Mouse (Mus musculus) heart, postnatal 0 days (tissue): ENCODE results near the gene Il17re. TPM values are rescaled to one million over a fixed set of nuclear protein-coding genes. Genes with fewer than 3 reads are reported as not detected.

ENCODE experiments used
- ATAC-seq: fragments of 200-750 bp; cut with Nextera tagmentation; 2 replicates; pipeline ENCODE4 v1.8.0; 2017; ENCODE audit warnings: low read depth, moderate number of reproducible peaks, moderate library complexity; ENCODE audit not compliant: insufficient read depth
- DNase-seq: peaks from one replicate; pipeline ENCODE4 v3.0.0-alpha.2; 2016; ENCODE audit warnings: low spot score
- H3K27ac ChIP-seq: fragments of 300-500 bp; sonication (generic); 2 replicates; pipeline ENCODE4 v1.5.1; 2014; ENCODE audit warnings: low read depth, mild to moderate bottlenecking
- H3K27me3 ChIP-seq: fragments of 300-500 bp; sonication (generic); 2 replicates; pipeline ENCODE4 v1.6.1; 2014; ENCODE audit warnings: low read length, mixed read lengths; ENCODE audit not compliant: control insufficient read depth, insufficient read depth
- H3K36me3 ChIP-seq: fragments of 300-500 bp; sonication (generic); replicated peaks from 2 replicates; pipeline ENCODE4 v1.6.1; 2014; ENCODE audit warnings: low read length, mixed read lengths; ENCODE audit not compliant: control insufficient read depth, insufficient read depth
- H3K4me1 ChIP-seq: fragments of 300-500 bp; sonication (generic); 2 replicates; pipeline ENCODE4 v1.6.1; 2014; ENCODE audit warnings: antibody characterized with exemption; ENCODE audit not compliant: control insufficient read depth, insufficient read depth
- H3K4me2 ChIP-seq: fragments of 300-500 bp; sonication (generic); 2 replicates; pipeline ENCODE4 v1.6.1; 2014; ENCODE audit warnings: low read depth, mild to moderate bottlenecking, low read length, moderate library complexity
- H3K4me3 ChIP-seq: fragments of 300-500 bp; sonication (generic); 2 replicates; pipeline ENCODE4 v1.5.1; 2014; ENCODE audit warnings: low read depth, low read length
- H3K9ac ChIP-seq: fragments of 300-500 bp; sonication (generic); replicated peaks from 2 replicates; pipeline ENCODE4 v1.6.1; 2014; ENCODE audit warnings: low read depth, low read length, mixed read lengths
- H3K9me3 ChIP-seq: fragments of 300-500 bp; sonication (generic); replicated peaks from 2 replicates; pipeline ENCODE4 v1.6.1; 2016; ENCODE audit warnings: low read length; ENCODE audit not compliant: control insufficient read depth
- CTCF ChIP-seq: IDR thresholded peaks from 2 replicates; pipeline ENCODE4 v1.5.1; 2016; ENCODE audit warnings: antibody characterized with exemption, control low read depth, low read depth
- EP300 ChIP-seq: IDR thresholded peaks from 2 replicates; pipeline ENCODE4 v1.6.1; 2016; ENCODE audit warnings: antibody characterized with exemption, low read depth
- WGBS: fragments of 180-500 bp; shearing (Covaris S2); extraction: QIAGEN DNeasy Blood & Tissue Kit; methylation state at CpG from one replicate; pipeline ENCODE4 v1.1.7; 2014; 5-methylcytosine and 5-hydroxymethylcytosine counted together
- microRNA-seq: library from miRNA; unstranded; fragments of <30 nt; microRNA quantifications from one replicate; pipeline ENCODE4, GENCODE M21; 2016
- polyA plus RNA-seq: library from polyadenylated mRNA; unstranded; fragments of >200 nt; fragmentation: Nextera tagmentation; extraction: Ambion mirVana; gene quantifications from 2 replicates; pipeline ENCODE4 v1.2.1, GENCODE M21; 2015
- total RNA-seq: library from RNA; depleted of rRNA; stranded (reverse); fragments of >200 nt; gene quantifications from 2 replicates; pipeline ENCODE4 v1.2.3, GENCODE M21; 2014; ENCODE audit warnings: low replicate concordance; rRNA removed

Gene Il17re
- total and polyA plus RNA-seq, 2 experiments from 2014 or later, result 0.85 to 2.2 TPM

GRCm38 (mm10) chr6:113508272-113508946 lies 50.1 kb downstream of the Il17re start:
- 0 out of 2 replicates have a peak, but pooled peaks cover under 1% of the 10 kb centered on the region for H3K9me3 ChIP-seq
- TF ChIP-seq CTCF (no peak), EP300 (no peak)
- no peak overlapping the region for H3K9ac ChIP-seq
- peaks cover 9% of the 10 kb centered on the region; the same call in 1 of the 2 replicates for H3K36me3 ChIP-seq
- no peak overlapping the region for H3K4me3 ChIP-seq
- no peak for DNase-seq
- H3K4me1 ChIP-seq, result 0 out of 2 replicates have a peak, but pooled peaks cover 8% of the 10 kb centered on the region
- ATAC-seq, result peak; percentile 41; the same call in 1 of the 2 replicates
- H3K27ac ChIP-seq, result no peak overlapping the region
- no peak overlapping the region for H3K4me2 ChIP-seq
- 36% methylated on average over 7 of the region's 7 CpGs for WGBS
- no peaks in the 10 kb centered on the region for H3K27me3 ChIP-seq

DNA sequence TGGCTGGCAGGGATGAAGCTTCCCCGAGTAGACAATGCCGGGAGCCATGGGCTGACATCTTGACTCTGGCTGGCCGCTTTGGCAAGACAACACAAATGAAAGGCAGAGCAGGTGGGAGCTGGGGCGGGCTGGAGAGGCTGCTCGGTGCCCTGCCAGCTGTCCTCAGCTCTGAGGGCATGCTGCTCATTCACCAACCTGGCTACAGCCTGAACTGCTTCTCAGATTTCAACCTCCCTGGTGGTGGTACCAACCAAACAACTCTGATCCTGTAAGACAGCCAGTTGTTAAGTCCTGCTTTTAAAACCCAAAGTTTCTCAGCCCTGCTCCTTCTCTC lies 50.6 kb downstream of the Il17re start:
- no peak overlapping the region for H3K4me3 ChIP-seq
- ATAC-seq (no peak), DNase-seq (no peak)
- peaks cover 14% of the 10 kb centered on the region for H3K36me3 ChIP-seq
- no peak overlapping the region for H3K9ac ChIP-seq
- H3K4me1 ChIP-seq, result 0 out of 2 replicates have a peak, but pooled peaks cover 8% of the 10 kb centered on the region
- no peak overlapping the region for H3K27ac ChIP-seq
- H3K27me3 ChIP-seq, result no peaks in the 10 kb centered on the region
- H3K9me3 ChIP-seq, result no peaks in the 10 kb centered on the region
- TF ChIP-seq EP300, result no peak
- no peak for TF ChIP-seq CTCF
- WGBS, result 45% methylated on average over 5 of the region's 5 CpGs
- no peak overlapping the region for H3K4me2 ChIP-seq

DNA sequence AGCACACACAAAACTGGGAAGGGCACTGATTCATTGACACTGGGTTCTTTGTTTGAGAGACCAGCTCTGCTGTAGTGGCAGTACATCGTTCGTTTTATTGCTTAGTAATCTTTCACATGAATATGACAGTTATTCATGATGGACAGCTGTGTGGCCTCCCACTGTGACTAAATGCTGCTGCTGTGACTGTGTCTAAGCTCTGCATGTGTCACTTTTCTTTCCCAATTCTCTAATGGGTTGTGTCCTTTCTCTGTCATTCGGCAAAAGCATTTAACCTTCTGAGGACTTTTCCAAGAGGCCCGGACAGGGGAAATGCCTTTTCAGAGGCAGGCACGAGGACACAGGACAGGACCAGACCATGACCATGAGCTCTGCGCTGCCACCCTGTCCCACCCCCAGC lies 55.7 kb downstream of the Il17re start:
- ATAC-seq, result no peak
- H3K36me3 ChIP-seq, result peaks cover 63% of the 10 kb centered on the region

GRCm38 (mm10) chr6:113514600-113514999 lies 56.3 kb downstream of the Il17re start:
- 93% methylated on average over 3 of the region's 3 CpGs for WGBS

More for the DNA sequence above, 55.7 kb downstream of the Il17re start:
- H3K27ac ChIP-seq, result no peak overlapping the region
- WGBS, result 90% methylated on average over 6 of the region's 6 CpGs
- TF ChIP-seq CTCF (no peak), EP300 (no peak)
- no peaks in the 10 kb centered on the region for H3K9me3 ChIP-seq
- H3K4me1 ChIP-seq, result no peaks in the 10 kb centered on the region
- no peaks in the 10 kb centered on the region for H3K27me3 ChIP-seq
- no peak for DNase-seq
- H3K4me3 ChIP-seq, result no peak overlapping the region
- no peak overlapping the region for H3K9ac ChIP-seq
- no peak overlapping the region for H3K4me2 ChIP-seq

DNA sequence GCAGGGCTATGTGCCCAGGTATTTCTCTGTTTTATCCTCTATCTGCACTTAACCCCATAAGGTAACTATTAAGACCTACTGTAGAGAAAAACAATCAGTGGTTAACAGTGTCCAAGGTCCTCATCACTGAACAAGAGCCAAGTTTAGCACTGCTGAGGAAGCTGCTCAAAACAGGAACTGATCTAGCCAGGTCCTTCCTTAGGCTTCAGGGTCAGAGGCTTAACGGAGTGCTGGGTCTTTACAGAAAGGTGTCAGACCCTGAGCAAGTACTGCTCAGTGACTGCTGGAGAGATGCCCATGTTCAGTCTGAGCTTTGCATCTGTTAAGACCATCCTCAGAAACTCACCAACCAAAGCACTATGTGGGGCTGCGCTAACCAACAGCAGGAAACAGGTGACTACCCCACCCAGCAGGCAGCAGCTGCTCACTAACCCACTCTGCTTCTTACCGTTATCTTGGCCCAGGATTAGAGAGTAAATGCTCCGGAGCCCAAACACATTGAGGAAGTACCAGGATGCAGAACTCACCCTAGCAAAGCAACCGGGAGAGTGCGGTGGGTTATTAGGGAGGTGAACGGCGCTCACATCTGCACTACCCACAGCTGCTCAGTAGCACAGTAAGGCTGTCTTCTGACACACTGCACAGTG lies 59.3 kb downstream of the Il17re start:
- TF ChIP-seq CTCF, result no peak
- TF ChIP-seq EP300, result no peak
- Histone ChIP-seq H3K27me3 (no peaks in the 10 kb centered on the region), H3K27ac (peak overlapping the region; percentile 43; the same call in 1 of the 2 replicates), H3K9me3 (no peaks in the 10 kb centered on the region), H3K9ac (no peak overlapping the region), H3K4me2 (no peak overlapping the region), H3K4me3 (no peak overlapping the region), H3K36me3 (peaks cover 94% of the 10 kb centered on the region), H3K4me1 (no peaks in the 10 kb centered on the region)
- WGBS, result 83% methylated on average over 8 of the region's 8 CpGs
- ATAC-seq, result no peak
- DNase-seq, result no peak

More at GRCm38 (mm10) chr6:113514600-113514999, 56.3 kb downstream of the Il17re start:
- Histone ChIP-seq H3K36me3 (peaks cover 70% of the 10 kb centered on the region), H3K4me3 (no peak overlapping the region), H3K4me1 (no peaks in the 10 kb centered on the region), H3K27ac (no peak overlapping the region), H3K9me3 (no peaks in the 10 kb centered on the region), H3K4me2 (no peak overlapping the region), H3K9ac (no peak overlapping the region), H3K27me3 (no peaks in the 10 kb centered on the region)
- no peak for ATAC-seq
- no peak for TF ChIP-seq CTCF
- no peak for TF ChIP-seq EP300
- DNase-seq, result no peak

Small RNAs within 50 kb of the gene (microRNA-seq; reads per million reads assigned to microRNA genes)
- gene Gm24387, result not detected

Other genes starting within 250 kb of the Il17re start
- gene Mtmr14, start 220.6 kb upstream of the Il17re start, total RNA-seq, result 26.9 and 49.5 TPM in 2 replicates
- 14.3 and 17.5 TPM in 2 replicates for gene Mtmr14, start 220.6 kb upstream of the Il17re start, polyA plus RNA-seq
- gene Cpne9, start 176.2 kb upstream of the Il17re start, total RNA-seq, result not detected in 2 replicates
- gene Cpne9, start 176.2 kb upstream of the Il17re start, polyA plus RNA-seq, result 0.04 TPM in 1 of 2 replicates, not detected in the other
- gene Brpf1, start 151.3 kb upstream of the Il17re start, total RNA-seq, result 15.2 and 16.8 TPM in 2 replicates
- 5.1 and 6.4 TPM in 2 replicates for gene Brpf1, start 151.3 kb upstream of the Il17re start, polyA plus RNA-seq
- 8.0 and 12.6 TPM in 2 replicates for gene Ogg1, start 131.5 kb upstream of the Il17re start, total RNA-seq
- gene Ogg1, start 131.5 kb upstream of the Il17re start, polyA plus RNA-seq, result 6.4 and 7.0 TPM in 2 replicates
- 105 and 115 TPM in 2 replicates for gene Camk1, start 114.5 kb upstream of the Il17re start, total RNA-seq
- 94.5 and 98.4 TPM in 2 replicates for gene Camk1, start 114.5 kb upstream of the Il17re start, polyA plus RNA-seq
- 11.6 and 45.1 TPM in 2 replicates for gene Tada3, start 80.6 kb upstream of the Il17re start, total RNA-seq
- gene Tada3, start 80.6 kb upstream of the Il17re start, polyA plus RNA-seq, result 28.9 and 30.2 TPM in 2 replicates
- gene Arpc4, start 80.4 kb upstream of the Il17re start, total RNA-seq, result 129 and 146 TPM in 2 replicates
- gene Arpc4, start 80.4 kb upstream of the Il17re start, polyA plus RNA-seq, result 201 and 203 TPM in 2 replicates
- 2.5 and 10.4 TPM in 2 replicates for gene Ttll3, start 69.2 kb upstream of the Il17re start, total RNA-seq
- 0.64 and 0.97 TPM in 2 replicates for gene Ttll3, start 69.2 kb upstream of the Il17re start, polyA plus RNA-seq
- 15.0 and 23.2 TPM in 2 replicates for gene Rpusd3, start 39.1 kb upstream of the Il17re start, total RNA-seq
- gene Rpusd3, start 39.1 kb upstream of the Il17re start, polyA plus RNA-seq, result 12.8 and 15.5 TPM in 2 replicates
- gene Cidec, start 22.7 kb upstream of the Il17re start, total RNA-seq, result 0.35 TPM in 1 of 2 replicates, not detected in the other
- gene Cidec, start 22.7 kb upstream of the Il17re start, polyA plus RNA-seq, result 0.11 TPM in 1 of 2 replicates, not detected in the other
- 15.3 and 40.6 TPM in 2 replicates for gene Jagn1, start 15.9 kb upstream of the Il17re start, total RNA-seq
- 52.4 and 56.6 TPM in 2 replicates for gene Jagn1, start 15.9 kb upstream of the Il17re start, polyA plus RNA-seq
- gene Il17rc, start 12.9 kb downstream of the Il17re start, total RNA-seq, result 20.3 and 22.1 TPM in 2 replicates
- 11.6 and 12.1 TPM in 2 replicates for gene Il17rc, start 12.9 kb downstream of the Il17re start, polyA plus RNA-seq
- 27.1 and 34.5 TPM in 2 replicates for gene Creld1, start 24.8 kb downstream of the Il17re start, total RNA-seq
- 27.5 and 32.1 TPM in 2 replicates for gene Creld1, start 24.8 kb downstream of the Il17re start, polyA plus RNA-seq
- not detected in 2 replicates for gene Prrt3, start 43.4 kb downstream of the Il17re start, total RNA-seq
- 0.07 and 0.20 TPM in 2 replicates for gene Prrt3, start 43.4 kb downstream of the Il17re start, polyA plus RNA-seq
- 68.9 and 78.3 TPM in 2 replicates for gene Emc3, start 73.2 kb downstream of the Il17re start, total RNA-seq
- 79.4 and 82.9 TPM in 2 replicates for gene Emc3, start 73.2 kb downstream of the Il17re start, polyA plus RNA-seq
- gene Fancd2, start 73.2 kb downstream of the Il17re start, total RNA-seq, result 9.0 and 14.5 TPM in 2 replicates
- gene Fancd2, start 73.2 kb downstream of the Il17re start, polyA plus RNA-seq, result 1.9 and 2.4 TPM in 2 replicates
- gene Fancd2os, start 142.2 kb downstream of the Il17re start, total RNA-seq, result not detected in 2 replicates
- gene Fancd2os, start 142.2 kb downstream of the Il17re start, polyA plus RNA-seq, result not detected in 2 replicates
- 174 and 265 TPM in 2 replicates for gene Brk1, start 146.3 kb downstream of the Il17re start, total RNA-seq
- gene Brk1, start 146.3 kb downstream of the Il17re start, polyA plus RNA-seq, result 169 and 173 TPM in 2 replicates
- 23.5 and 24.3 TPM in 2 replicates for gene Vhl, start 165.5 kb downstream of the Il17re start, total RNA-seq
- gene Vhl, start 165.5 kb downstream of the Il17re start, polyA plus RNA-seq, result 17.2 and 18.0 TPM in 2 replicates
- 7.0 and 23.2 TPM in 2 replicates for gene Irak2, start 180.0 kb downstream of the Il17re start, total RNA-seq
- 5.8 and 6.3 TPM in 2 replicates for gene Irak2, start 180.0 kb downstream of the Il17re start, polyA plus RNA-seq
- gene Tatdn2, start 238.6 kb downstream of the Il17re start, total RNA-seq, result 32.1 and 38.5 TPM in 2 replicates
- 0.65 and 1.1 TPM in 2 replicates for gene Tatdn2, start 238.6 kb downstream of the Il17re start, polyA plus RNA-seq